Mouse (Mus musculus) liver, adult 2 months (tissue): ENCODE measurements around the gene Itih4. TPM values are rescaled to one million over a fixed set of nuclear protein-coding genes. Genes with fewer than 3 reads are reported as not detected.
A peak's percentile ranks its signal among the peaks of the same experiment; 100 is the strongest.

Experiments
- DNase-seq: peaks from one replicate; pipeline ENCODE4 v3.0.0-alpha.2; 2011; ENCODE audit warnings: low read depth, low spot score; ENCODE audit errors: extremely low read depth
- H3K27ac ChIP-seq: fragments of 200-500 bp; replicated peaks from 2 replicates; pipeline ENCODE4 v1.5.1; 2012; ENCODE audit warnings: low read depth, mild to moderate bottlenecking, control low read depth, inconsistent platforms, low read length; ENCODE audit not compliant: insufficient read depth
- H3K27me3 ChIP-seq: fragments of 200-500 bp; 2 replicates; pipeline ENCODE4 v1.6.1; 2012; ENCODE audit warnings: mild to moderate bottlenecking, moderate library complexity, low read length, inconsistent platforms; ENCODE audit not compliant: control insufficient read depth, insufficient read depth
- H3K36me3 ChIP-seq: fragments of 200-500 bp; 2 replicates; pipeline ENCODE4 v1.6.1; 2012; ENCODE audit warnings: low read length, inconsistent platforms; ENCODE audit not compliant: control insufficient read depth, insufficient read depth
- H3K4me1 ChIP-seq: fragments of 200-500 bp; 2 replicates; pipeline ENCODE4 v1.6.1; 2011; ENCODE audit warnings: low read length; ENCODE audit not compliant: control insufficient read depth, insufficient read depth
- H3K4me3 ChIP-seq: fragments of 200-500 bp; 2 replicates; pipeline ENCODE4 v1.5.1; 2011; ENCODE audit warnings: low read depth, mild to moderate bottlenecking, control low read depth, low read length, moderate library complexity; ENCODE audit not compliant: insufficient read depth
- H3K79me2 ChIP-seq: fragments of 200-500 bp; 2 replicates; pipeline ENCODE4 v1.6.1; 2012; ENCODE audit warnings: inconsistent platforms, mild to moderate bottlenecking, low read length, moderate library complexity; ENCODE audit not compliant: control insufficient read depth, insufficient read depth
- H3K9ac ChIP-seq: fragments of 200-500 bp; 2 replicates; pipeline ENCODE4 v1.6.1; 2012; ENCODE audit warnings: low read depth, mild to moderate bottlenecking, control low read depth, inconsistent platforms, low read length
- CTCF ChIP-seq: fragments of 200-500 bp; IDR thresholded peaks from 2 replicates; pipeline ENCODE4 v1.5.1; 2011; ENCODE audit warnings: low read depth, low read length, control low read depth
- POLR2A ChIP-seq: fragments of 200-500 bp; IDR thresholded peaks from 2 replicates; pipeline ENCODE4 v1.6.1; 2011; ENCODE audit warnings: low read length, control low read depth; ENCODE audit not compliant: insufficient read depth; ENCODE audit errors: extremely low read depth
- WGBS: fragments of 180-500 bp; shearing (Covaris S2); methylation state at CpG from one replicate; pipeline ENCODE4 v1.1.7; 2018; 5-methylcytosine and 5-hydroxymethylcytosine counted together
- polyA plus RNA-seq: library from polyadenylated mRNA; depleted of rRNA; stranded (reverse); fragments of >200 nt; gene quantifications from 2 replicates; pipeline ENCODE4 v1.2.3, GENCODE M21; 2012
- total RNA-seq: library from RNA; depleted of rRNA; stranded (reverse); fragments of >200 nt; gene quantifications from 2 replicates; pipeline ENCODE4 v1.2.3, GENCODE M21; 2014

Itih4 gene
- total and polyA plus RNA-seq, 2 experiments: 1,004 to 1,052 TPM

- WGBS: 26% methylated on average over 10 of the region's 10 CpGs
- DNase-seq: peak; percentile 93
- peak overlapping the region; percentile 93 for H3K27ac ChIP-seq
Measured at GRCm38 (mm10) chr14:30868826-30869225, 17.4 kb upstream of the Itih4 start.

DNA sequence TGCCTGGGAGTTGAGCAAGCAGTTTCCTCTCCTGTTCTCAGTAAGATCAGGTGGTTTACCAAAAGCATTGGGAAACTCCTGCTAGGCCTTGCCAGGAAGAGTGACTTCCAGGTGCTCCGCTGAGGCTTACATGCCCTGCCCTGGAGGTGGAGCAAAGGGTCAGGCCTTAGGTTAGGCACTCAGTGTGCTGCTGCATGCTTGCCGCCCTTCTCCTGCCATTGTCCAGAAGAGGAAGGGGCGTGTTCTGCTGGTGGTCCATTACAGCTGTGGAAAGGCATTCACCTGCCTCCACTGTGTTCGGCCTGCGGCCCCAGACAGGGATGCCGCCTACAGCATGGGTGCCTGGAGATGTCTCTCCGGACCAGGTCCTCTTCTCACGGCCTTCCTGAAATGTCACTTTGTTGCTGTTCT lies 16.9 kb upstream of the Itih4 start:
- Histone ChIP-seq H3K9ac (peak overlapping the region; percentile 5; the same call in 1 of the 2 replicates), H3K27ac (peak overlapping the region; percentile 93), H3K4me1 (peaks cover 26% of the 10 kb centered on the region), H3K27me3 (no peaks in the 10 kb centered on the region), H3K4me3 (no peak overlapping the region), H3K36me3 (no peaks in the 10 kb centered on the region), H3K79me2 (no peaks in the 10 kb centered on the region)
- peak; percentile 99 for DNase-seq
- TF ChIP-seq POLR2A: no peak
- no peak for TF ChIP-seq CTCF
- 43% methylated on average over 8 of the region's 8 CpGs for WGBS

More at GRCm38 (mm10) chr14:30868826-30869225, 17.4 kb upstream of the Itih4 start:
- TF ChIP-seq POLR2A: no peak
- peak overlapping the region; percentile 38 for H3K9ac ChIP-seq
- H3K4me3 ChIP-seq: no peak overlapping the region
- H3K79me2 ChIP-seq: no peaks in the 10 kb centered on the region
- H3K4me1 ChIP-seq: peaks cover 25% of the 10 kb centered on the region
- no peaks in the 10 kb centered on the region for H3K36me3 ChIP-seq
- H3K27me3 ChIP-seq: no peaks in the 10 kb centered on the region

GRCm38 (mm10) chr14:30870206-30871147 lies 15.8 kb upstream of the Itih4 start:
- H3K27ac ChIP-seq: peak overlapping the region; percentile 80
- TF ChIP-seq POLR2A: no peak
- no peak for TF ChIP-seq CTCF
- H3K79me2 ChIP-seq: no peaks in the 10 kb centered on the region
- peak; percentile 67 for DNase-seq
- WGBS: 66% methylated on average over 25 of the region's 25 CpGs
- H3K9ac ChIP-seq: no peak overlapping the region
- H3K4me3 ChIP-seq: no peak overlapping the region
- no peaks in the 10 kb centered on the region for H3K36me3 ChIP-seq
- H3K27me3 ChIP-seq: no peaks in the 10 kb centered on the region
- peaks cover 32% of the 10 kb centered on the region for H3K4me1 ChIP-seq

- H3K4me1 ChIP-seq: peaks cover 28% of the 10 kb centered on the region
- H3K79me2 ChIP-seq: no peaks in the 10 kb centered on the region
- no peaks in the 10 kb centered on the region for H3K27me3 ChIP-seq
- no peak for DNase-seq
- no peak for TF ChIP-seq CTCF
- TF ChIP-seq POLR2A: no peak
- H3K4me3 ChIP-seq: no peak overlapping the region
- H3K36me3 ChIP-seq: no peaks in the 10 kb centered on the region
- H3K27ac ChIP-seq: peak overlapping the region; percentile 51
- WGBS: 80% methylated on average over 18 of the region's 18 CpGs
- no peak overlapping the region for H3K9ac ChIP-seq
Measured at GRCm38 (mm10) chr14:30874095-30874700, 12.1 kb upstream of the Itih4 start.

GRCm38 (mm10) chr14:30875130-30875865 lies 11.0 kb upstream of the Itih4 start:
- WGBS: 23% methylated on average over 12 of the region's 12 CpGs
- peak overlapping the region; percentile 48 for H3K27ac ChIP-seq
- H3K9ac ChIP-seq: peak overlapping the region; percentile 6; the same call in 1 of the 2 replicates
- TF ChIP-seq POLR2A (no peak), CTCF (no peak)
- no peak overlapping the region for H3K4me3 ChIP-seq
- peak; percentile 96 for DNase-seq
- H3K36me3 ChIP-seq: no peaks in the 10 kb centered on the region
- H3K27me3 ChIP-seq: no peaks in the 10 kb centered on the region
- peaks cover 20% of the 10 kb centered on the region for H3K4me1 ChIP-seq
- H3K79me2 ChIP-seq: no peaks in the 10 kb centered on the region
